Comparison of ENCODE assay signal across 8 mouse cellular contexts in the genomic region with DNA sequence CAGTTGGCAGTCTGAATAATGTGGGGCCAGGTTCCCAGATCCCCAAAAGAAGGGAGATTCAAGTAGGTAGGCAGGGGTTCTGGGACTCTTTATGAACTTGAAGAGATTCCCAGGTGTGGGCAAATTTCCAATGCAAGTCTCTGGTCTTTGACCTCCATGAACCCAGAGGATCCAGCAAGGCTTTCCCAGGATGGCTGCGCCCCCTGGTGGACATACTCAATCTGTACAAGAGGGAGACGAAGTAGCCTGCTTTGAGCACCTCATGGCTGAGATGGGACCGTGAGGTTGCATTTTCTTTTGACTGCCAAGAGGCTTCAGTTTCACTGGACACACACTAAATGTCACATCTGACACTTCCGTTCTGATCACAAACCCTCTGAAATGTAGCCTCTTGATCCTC. TPM values are rescaled to one million over a fixed set of nuclear protein-coding genes. Genes with fewer than 3 reads are reported as not detected.
DNase-seq lines count a peak whose midpoint lies in the region; ATAC-seq lines count a peak whose summit lies in the region.

No protein-coding gene starts in this region.

- DNase-seq in T-cell, adult 2 months (ENCODE audit: low spot score) = peak; percentile 63
- peak; percentile 77 to 85 for DNase-seq in cerebellum, postnatal 25 days
- DNase-seq in heart, adult 18-20 months = peak; percentile 87 to 93
- DNase-seq in kidney, postnatal 4 days = peak; percentile 90 to 92
- peak; percentile 82 to 90 for DNase-seq in lung, adult 18-20 months
- DNase-seq in right cerebral cortex, postnatal 25 days = peak; percentile 53
- DNase-seq in urinary bladder, postnatal 36 days (ENCODE audit: low spot score in 2 of 2) = peak; percentile 70 to 82

- ATAC-seq in CD4-positive, CD25-positive, alpha-beta regulatory T cell, adult 4 months = peak; percentile 82

RNA-seq across cellular contexts. Expression of a gene that starts 9.1 kb away (rescaled TPM):
- polyA plus RNA-seq in CD4-positive, CD25-positive, alpha-beta regulatory T cell, adult 4 months (2017; shearing (Covaris generic)) = not detected
- total RNA-seq in heart, adult 18-20 months (2021) = 1 to 10 TPM; 3.8 to 4.1 TPM

RNA-seq across cellular contexts. Expression of a gene that starts 14.6 kb away (rescaled TPM):
- 1 to 10 TPM in 1 of 2 experiments, under 1 TPM in 1; 0.97 to 1.4 TPM for polyA plus RNA-seq in CD4-positive, CD25-positive, alpha-beta regulatory T cell, adult 4 months (2017; shearing (Covaris generic))
- under 1 TPM in 1 of 2 experiments, not detected in 1; 0.41 TPM for total RNA-seq in heart, adult 18-20 months (2021)

RNA-seq across cellular contexts. Expression of a gene that starts 32.7 kb away (rescaled TPM):
- polyA plus RNA-seq in CD4-positive, CD25-positive, alpha-beta regulatory T cell, adult 4 months (2017; shearing (Covaris generic)) = 1 to 10 TPM in 1 of 2 experiments, under 1 TPM in 1; 0.92 to 1.1 TPM
- total RNA-seq in heart, adult 18-20 months (2021) = 10 to 100 TPM; 11.9 to 16.6 TPM

RNA-seq across cellular contexts. Expression of a gene that starts 51.6 kb away (rescaled TPM):
- 100 to 1,000 TPM in 1 of 2 experiments, 10 to 100 TPM in 1; 87.2 to 106 TPM for polyA plus RNA-seq in CD4-positive, CD25-positive, alpha-beta regulatory T cell, adult 4 months (2017; shearing (Covaris generic))
- total RNA-seq in heart, adult 18-20 months (2021) = 10 to 100 TPM; 62.3 to 65.6 TPM

Comparison
In these comparisons a context has a peak if more than half of its experiments do, and no peak if none do; other contexts are left out.
1. Peak in every context shown above with its lines: DNase-seq and ATAC-seq.